Mouse (Mus musculus): ENCODE results near the gene Slc39a11.

The Slc39a11 gene

DNA sequence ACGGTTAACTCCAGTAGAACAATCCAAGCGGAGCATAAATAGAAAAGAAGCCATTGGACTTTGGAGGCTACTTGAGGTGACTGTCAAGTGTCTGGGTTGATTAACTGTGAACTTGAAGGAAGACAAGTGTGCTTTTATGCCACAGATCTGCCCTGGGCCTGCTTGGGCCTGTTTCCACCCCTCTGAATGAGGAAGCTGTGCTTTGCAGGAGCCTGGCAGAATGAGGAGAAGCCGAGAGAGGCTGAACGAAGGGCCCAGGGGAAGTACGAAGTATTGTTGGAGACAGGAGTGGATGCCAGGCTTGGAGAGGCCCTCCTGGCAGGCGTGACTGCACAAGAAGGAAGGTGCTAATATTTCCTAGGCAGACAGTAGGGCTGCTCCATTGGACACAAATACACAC lies 378.0 kb downstream of the Slc39a11 start:
- DNase-seq = no peak

DNA sequence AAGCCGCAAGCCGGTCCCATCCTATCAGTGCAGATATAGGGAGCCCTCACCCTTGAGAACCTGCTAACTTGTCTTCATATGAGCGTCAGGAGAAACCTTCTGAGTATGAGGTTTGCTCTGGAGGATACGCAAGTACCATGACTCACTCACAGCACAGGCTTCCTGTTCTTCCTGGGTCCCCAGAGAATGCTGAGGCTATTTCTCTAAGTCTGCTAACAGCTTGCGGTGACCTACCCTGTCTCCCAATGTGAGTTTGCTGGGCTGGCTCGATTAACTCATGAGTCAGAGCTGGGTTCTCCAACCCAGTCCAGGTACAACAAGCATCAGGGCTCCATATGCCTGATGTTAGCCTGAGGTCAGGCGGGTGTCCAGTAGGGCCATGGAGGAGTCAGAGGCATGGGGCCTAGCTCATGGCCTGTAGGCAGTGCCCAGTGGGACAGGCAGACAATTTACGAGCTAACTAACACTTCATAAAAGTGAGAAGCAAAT lies 381.0 kb downstream of the Slc39a11 start:
- no peak for DNase-seq

DNA sequence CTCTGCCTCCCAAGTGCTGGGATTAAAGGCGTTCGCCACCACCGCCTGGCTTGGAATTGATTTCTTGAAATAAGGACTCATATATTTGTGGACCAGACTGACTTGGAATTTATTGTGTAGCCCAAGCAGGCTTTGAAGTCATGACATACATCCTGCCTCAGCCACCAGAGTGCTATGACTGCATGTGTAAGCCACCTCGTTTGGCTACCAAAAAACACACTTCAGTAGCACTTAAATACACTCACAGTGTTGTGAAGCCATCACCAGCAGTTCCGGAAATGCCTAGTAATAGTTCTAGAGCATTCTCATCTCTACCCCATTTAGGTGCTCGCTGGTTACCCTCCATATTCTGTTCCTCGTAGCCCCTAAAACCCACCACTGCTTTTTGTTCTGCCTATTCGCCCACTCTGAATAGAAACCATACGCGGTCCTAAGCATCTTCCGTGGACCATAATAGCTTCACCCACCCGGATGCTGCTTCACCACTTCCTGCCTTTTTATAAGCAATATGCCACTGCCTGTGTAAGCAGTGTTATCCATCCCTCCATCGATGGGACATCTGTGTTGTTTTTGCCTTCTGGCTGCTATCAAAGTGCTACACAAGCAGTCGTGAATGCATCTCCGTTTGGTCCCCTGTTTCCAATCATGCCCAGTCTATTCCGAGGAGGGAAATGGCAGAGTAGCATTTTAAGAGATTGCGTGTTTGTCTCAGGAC lies 382.2 kb downstream of the Slc39a11 start:
- DNase-seq = no peak

DNA sequence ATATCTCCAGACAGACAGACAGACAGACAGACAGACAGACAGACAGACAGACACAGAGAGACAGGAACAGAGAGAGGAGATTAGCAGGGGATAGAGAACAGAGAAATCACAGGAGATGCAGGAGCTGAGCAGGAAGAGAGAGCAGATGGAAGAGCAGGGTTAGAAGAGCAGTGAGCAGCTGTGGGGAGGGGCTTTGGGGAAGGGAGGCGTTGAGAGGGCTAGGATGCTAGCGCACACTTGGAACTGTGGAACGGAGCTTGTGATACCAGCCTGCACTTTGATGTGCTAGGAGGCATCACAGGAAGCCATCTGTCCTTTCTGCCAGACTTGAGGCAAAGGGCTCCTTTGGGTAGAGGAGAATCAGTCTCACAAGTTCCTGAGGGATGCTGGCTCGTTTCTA lies 383.2 kb downstream of the Slc39a11 start:
- no peak for DNase-seq

GRCm38 (mm10) chr11:113265567-113265966 lies 384.3 kb downstream of the Slc39a11 start:
- no peak for DNase-seq

DNA sequence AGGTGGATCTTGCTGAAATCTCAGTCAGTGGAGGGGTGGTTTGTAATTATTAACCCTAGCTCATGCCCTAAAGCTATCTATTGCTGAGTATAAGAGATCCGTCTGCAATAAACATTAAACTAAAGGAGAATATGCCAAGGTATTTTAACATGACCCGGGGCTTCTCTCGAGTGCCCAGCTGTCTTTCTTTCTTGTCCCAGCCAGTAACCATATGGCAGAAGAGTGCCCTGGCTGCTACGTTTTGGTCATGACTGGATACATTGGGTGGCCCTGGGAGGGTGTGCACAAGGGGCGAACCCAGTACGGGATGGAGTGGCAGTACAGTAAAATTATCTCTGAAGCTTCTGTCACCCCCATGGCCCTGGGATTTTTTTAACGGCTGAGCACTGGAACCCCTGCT lies 385.9 kb downstream of the Slc39a11 start:
- no peak for DNase-seq

- DNase-seq = no peak
These were observed 387.8 kb downstream of the Slc39a11 start for GRCm38 (mm10) chr11:113262062-113262461.

DNA sequence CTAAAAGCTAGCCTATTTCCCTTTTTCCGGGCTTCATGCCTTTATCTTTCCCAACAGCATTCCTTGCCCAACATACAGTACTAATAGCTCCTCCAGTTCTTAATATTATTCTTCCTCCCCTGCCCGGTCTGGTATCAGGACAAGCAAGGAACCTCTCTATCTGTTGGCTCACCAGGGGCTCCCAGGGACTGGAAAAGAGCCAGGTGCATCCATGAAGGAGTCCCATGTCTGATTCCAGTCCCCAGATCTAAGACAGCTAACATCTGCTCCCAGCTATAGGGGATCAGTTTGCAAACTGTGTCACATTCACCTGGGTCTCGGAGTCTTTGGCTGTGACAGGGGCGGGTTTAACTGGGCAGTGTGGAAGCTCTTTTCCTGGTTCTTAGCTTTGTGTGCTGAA lies 388.5 kb downstream of the Slc39a11 start:
- DNase-seq = no peak

DNA sequence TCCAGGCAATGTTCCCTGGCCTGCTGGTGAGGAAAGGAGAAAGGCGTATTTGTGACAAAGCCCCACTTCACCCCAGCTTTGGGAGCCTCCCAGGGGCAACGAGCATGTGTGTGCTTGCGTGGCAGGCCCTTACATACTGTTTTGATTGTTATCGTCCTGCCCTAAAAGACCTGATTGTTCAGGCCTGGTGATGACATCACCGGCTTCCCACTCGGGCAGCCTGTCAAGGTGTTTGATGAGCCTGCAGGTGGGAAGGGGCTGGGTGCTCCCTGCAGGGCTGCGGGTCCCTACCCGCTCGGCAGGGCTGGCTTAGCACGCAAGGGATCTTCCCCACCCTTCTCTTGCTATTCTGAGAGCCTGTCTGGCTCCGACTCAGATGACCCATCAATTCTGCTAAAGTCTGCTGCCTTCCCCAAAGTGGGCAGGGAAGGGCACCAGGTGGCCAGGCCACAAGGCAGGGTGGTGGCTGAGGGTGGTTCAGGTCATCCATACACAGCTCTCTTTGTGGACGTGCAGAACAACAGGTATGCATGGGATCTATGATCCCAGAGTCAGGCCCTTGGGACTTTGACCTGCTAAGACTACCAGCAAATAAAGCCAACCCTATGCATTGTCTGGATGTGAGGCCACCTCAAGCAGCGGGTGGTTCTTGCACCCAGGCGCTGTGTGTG lies 390.0 kb downstream of the Slc39a11 start:
- DNase-seq = no peak

GRCm38 (mm10) chr11:113258016-113258415 lies 391.9 kb downstream of the Slc39a11 start:
- DNase-seq = no peak

DNA sequence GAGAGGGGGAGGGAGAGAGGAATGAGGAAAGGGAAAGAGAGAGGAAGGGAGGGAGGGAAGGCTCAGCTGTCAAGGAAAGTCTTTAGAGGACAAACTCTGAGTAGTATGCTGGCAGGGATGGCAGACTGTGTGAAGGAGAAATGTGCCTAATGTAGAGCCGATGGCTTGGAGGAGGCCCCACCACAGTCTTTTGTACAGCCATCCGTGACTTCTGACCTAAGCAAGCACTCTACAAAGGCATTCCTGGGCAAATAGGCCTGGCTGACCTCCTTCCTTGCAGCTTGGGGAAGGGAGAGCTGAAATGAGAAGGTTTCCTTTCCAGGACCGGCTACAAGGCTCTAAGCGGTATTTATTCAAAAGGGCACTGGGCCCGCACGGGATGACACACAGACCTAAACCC lies 395.2 kb downstream of the Slc39a11 start:
- DNase-seq = no peak

DNA sequence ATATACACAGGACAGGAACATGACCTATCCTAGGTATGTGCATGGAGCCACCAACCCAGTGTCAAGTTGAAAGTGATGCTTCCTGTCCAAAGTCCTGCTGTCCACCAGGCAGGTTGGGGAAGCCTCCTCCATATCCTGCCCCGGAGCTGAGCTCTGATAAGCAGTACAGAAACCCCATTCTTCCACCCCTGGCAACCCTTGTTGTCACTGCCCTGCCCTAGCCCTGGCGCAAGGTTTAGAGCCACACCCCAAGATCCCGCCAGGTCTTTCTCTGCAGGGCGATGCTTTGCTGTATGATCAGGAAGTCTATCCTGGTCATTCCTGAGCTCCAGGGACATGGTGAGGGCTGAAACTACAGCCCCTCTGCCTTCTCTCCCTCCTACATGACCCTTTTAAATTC lies 396.7 kb downstream of the Slc39a11 start:
- DNase-seq = no peak

- DNase-seq = no peak
These were observed 398.7 kb downstream of the Slc39a11 start for GRCm38 (mm10) chr11:113251172-113251571.

DNA sequence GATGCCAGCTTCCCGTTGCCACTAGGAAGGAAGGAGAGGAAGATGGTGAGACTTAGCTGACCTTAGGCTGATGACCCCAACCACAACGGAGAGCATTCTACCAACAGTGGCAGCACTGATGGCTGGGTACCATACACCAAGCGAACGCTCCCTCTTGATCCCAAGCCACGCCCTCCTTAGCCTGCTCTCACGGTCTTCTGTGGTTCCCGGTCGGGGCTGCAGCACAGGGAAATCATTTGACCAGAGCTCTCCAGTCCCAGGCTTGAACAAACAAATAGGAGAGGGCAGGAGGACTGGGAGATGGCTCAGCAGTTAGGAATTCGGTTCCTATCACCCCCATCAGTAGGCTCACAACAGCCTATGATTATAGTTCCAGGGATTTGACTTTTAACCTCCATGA lies 403.4 kb downstream of the Slc39a11 start:
- DNase-seq = no peak

DNA sequence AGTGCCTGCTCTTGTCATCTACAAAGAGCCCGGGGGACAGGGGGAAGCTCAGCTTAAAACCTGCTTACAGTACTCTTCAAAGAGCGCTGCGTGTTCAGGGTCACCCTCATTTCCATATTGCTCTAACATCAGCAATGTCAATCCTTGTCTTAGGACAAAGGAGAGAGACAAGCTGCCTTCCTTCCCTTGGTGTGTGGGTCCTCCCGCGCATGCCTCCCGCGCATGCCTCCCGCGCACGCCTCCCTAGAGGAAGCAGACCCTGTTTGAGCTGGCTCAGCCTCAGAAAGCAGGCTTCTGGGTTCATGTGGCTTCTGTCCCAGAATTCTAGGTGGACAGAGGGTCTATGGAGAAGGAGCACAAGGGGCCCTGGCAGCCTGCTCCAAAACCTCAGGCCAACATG lies 404.2 kb downstream of the Slc39a11 start:
- DNase-seq = no peak

GRCm38 (mm10) chr11:113234432-113234831 lies 415.4 kb downstream of the Slc39a11 start:
- no peak for DNase-seq

GRCm38 (mm10) chr11:113232049-113232448 lies 417.8 kb downstream of the Slc39a11 start:
- no peak for DNase-seq

GRCm38 (mm10) chr11:113230410-113231132 lies 419.3 kb downstream of the Slc39a11 start:
- no peak for DNase-seq

DNA sequence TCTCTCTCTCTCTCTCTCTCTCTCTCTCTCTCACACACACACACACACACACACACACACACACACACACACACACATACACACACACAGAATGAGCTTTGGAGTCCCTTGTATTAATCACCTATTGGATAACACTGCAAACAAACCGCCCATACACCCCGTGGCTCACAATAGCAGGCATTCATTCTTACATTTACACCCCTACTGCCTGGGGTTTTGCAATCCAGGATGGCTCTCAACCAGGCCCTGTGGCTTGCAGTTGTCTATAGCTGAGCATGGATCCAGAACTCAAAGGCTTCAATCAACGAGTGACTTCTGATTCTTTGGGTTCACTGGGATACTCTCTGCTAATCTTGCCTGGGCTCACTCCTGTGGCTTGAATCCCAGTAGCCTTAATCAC lies 424.1 kb downstream of the Slc39a11 start:
- DNase-seq = no peak

GRCm38 (mm10) chr11:113223756-113224323 lies 426.0 kb downstream of the Slc39a11 start:
- no peak for DNase-seq

- no peak for DNase-seq
These were observed 428.3 kb downstream of the Slc39a11 start for GRCm38 (mm10) chr11:113221267-113222195.

DNA sequence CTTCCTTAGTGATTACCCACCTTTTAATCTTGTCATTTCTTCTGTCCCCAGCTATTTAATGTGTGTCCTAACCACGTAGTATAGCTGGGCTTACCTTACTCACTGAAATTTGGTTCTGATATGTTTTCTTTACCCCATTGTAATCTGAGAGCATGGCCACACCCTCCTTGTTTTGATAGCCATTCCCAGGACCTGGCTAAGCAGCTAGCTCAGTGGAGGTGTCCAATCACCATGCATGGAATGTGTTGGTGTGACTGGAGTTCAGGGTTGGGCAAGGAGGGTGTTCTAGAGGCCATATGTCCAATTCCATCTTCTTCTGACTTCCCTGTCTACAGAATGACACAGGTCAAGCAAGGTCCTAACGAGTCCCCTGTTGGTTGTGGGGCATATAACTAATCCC lies 429.2 kb downstream of the Slc39a11 start:
- no peak for DNase-seq

Data from cerebellum, adult 11-12 months (tissue).